Mouse (Mus musculus): Measurements from ENCODE around the gene Stxbp4. TPM values are rescaled to one million over a fixed set of nuclear protein-coding genes. Genes with fewer than 3 reads are reported as not detected.

The Stxbp4 gene
- polyA plus RNA-seq, 1 experiment from 2014 or later: 36.5 TPM

DNA sequence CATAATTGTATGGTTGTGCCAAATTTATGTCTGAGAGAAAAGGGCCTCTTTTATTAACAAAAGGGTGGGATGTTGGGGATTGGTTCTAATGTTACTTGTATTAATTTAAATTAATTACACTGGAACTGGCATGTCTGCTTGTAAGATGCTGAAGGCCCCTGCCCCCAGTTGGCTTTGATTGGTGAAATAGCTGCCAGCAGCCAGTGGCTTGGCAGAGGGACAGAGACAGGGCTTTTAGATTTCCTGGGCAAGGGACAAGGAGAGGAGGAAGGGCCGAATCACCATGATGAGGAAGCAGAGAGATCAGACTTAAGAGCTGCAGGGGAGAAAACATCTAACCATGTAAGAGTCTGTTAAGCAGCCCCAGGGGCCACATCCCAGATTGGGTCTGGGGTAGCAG lies 46.9 kb downstream of the Stxbp4 start:
- 94% methylated on average over 1 of the region's 1 CpGs for WGBS
- H3K27me3 ChIP-seq: no peaks in the 10 kb centered on the region
- H3K4me2 ChIP-seq (replicated peaks): no peak overlapping the region
- H3K27ac ChIP-seq: no peak overlapping the region
- H3K4me1 ChIP-seq: no peaks in the 10 kb centered on the region
- no peak overlapping the region for H3K9ac ChIP-seq
- ATAC-seq (ENCODE audit: low FRiP score, low read depth): no peak
- no peak overlapping the region for H3K4me3 ChIP-seq
- 0 out of 2 replicates have a peak, but pooled peaks cover 3% of the 10 kb centered on the region for H3K9me3 ChIP-seq
- peaks cover 52% of the 10 kb centered on the region for H3K36me3 ChIP-seq

DNA sequence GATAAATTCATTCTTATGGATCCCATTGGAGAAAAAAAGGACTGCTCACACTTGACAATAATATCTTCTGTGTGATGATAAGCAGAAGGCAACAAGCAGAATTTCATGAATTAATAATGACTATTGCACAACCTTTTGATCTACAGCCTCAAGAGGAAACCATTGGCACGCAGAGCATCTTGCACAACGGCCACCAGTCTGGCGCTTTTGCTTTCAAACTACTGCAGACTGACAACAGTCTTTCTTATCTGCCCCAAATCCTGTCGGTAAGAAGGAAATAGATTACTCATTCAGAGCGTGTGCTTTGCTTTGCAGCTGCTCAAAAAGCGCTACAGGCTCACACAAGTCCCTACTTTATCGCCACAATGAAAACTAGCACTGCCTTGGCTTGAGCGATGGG lies 51.7 kb downstream of the Stxbp4 start:
- Histone ChIP-seq H3K4me3 (no peak overlapping the region), H3K9ac (no peak overlapping the region), H3K4me1 (no peaks in the 10 kb centered on the region), H3K36me3 (peaks cover 43% of the 10 kb centered on the region), H3K27ac (no peak overlapping the region), H3K4me2 (replicated peaks) (no peak overlapping the region), H3K27me3 (no peaks in the 10 kb centered on the region), H3K9me3 (peaks cover 3% of the 10 kb centered on the region; the same call in 1 of the 2 replicates)
- 96% methylated on average over 8 of the region's 8 CpGs for WGBS
- ATAC-seq (ENCODE audit: low FRiP score, low read depth): no peak

DNA sequence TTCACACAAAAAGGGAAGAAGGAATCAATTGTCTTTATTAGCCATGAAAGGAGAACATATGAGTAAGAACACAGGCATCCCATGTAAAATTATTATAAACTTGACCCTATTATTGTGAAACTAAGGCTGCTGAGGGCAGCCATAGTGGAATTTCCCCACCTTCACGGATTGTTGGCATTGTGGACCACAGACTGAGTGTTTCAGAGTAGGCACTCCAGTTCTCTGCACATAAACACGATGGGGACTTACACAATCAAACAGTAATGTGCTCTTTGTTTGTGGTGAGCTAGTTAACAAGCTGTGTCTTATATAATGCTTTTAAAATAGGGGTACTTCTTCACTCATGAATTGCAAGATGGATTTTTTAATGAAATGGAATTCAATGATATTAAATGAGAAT lies 52.1 kb downstream of the Stxbp4 start:
- Histone ChIP-seq H3K9me3 (peaks cover 3% of the 10 kb centered on the region; the same call in 1 of the 2 replicates), H3K9ac (no peak overlapping the region), H3K27me3 (no peaks in the 10 kb centered on the region), H3K4me3 (no peak overlapping the region), H3K4me2 (replicated peaks) (no peak overlapping the region), H3K4me1 (no peaks in the 10 kb centered on the region), H3K27ac (no peak overlapping the region), H3K36me3 (peaks cover 39% of the 10 kb centered on the region)
- ATAC-seq (ENCODE audit: low FRiP score, low read depth): no peak
- 89% methylated on average over 2 of the region's 2 CpGs for WGBS

DNA sequence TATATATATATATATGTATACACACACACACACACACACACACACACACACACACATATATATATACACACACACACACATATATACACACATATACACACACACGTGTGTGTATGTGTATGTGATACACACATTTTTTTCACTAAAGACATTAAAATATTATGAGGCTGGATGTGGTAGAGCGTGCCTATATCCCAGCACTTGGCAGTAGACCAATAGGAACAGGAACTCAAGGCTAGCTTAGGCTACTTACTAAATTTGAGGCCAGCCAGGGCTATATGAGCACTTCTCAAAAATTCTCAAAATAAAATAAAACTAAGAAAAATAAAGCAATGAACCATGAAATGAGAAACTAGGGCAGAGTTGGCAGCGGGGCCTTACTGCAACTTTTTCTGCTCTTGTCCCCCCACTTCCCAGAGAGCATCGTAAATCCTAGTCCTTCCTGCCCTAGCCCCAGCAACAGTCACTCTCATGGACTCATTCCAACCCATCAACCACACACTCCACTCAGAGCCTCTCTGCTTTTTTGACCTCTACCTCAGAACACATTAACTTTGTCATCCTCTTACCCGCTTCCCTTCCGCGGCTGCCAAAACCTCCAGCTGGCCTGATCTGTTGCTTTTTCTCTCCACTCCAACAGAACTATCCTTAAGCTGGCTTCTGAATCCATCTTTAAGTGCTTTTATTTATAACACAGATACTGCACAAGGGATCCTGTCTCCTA lies 60.7 kb downstream of the Stxbp4 start:
- Histone ChIP-seq H3K9me3 (no peaks in the 10 kb centered on the region), H3K4me3 (no peak overlapping the region), H3K4me2 (replicated peaks) (no peak overlapping the region), H3K4me1 (no peaks in the 10 kb centered on the region), H3K27me3 (no peaks in the 10 kb centered on the region), H3K27ac (0 out of 2 replicates have a peak overlapping the region, but pooled peaks have one; percentile 3), H3K9ac (no peak overlapping the region), H3K36me3 (peaks cover 30% of the 10 kb centered on the region)
- WGBS: 84% methylated on average over 7 of the region's 7 CpGs
- ATAC-seq (ENCODE audit: low FRiP score, low read depth): no peak; the same call in 1 of the 2 replicates

DNA sequence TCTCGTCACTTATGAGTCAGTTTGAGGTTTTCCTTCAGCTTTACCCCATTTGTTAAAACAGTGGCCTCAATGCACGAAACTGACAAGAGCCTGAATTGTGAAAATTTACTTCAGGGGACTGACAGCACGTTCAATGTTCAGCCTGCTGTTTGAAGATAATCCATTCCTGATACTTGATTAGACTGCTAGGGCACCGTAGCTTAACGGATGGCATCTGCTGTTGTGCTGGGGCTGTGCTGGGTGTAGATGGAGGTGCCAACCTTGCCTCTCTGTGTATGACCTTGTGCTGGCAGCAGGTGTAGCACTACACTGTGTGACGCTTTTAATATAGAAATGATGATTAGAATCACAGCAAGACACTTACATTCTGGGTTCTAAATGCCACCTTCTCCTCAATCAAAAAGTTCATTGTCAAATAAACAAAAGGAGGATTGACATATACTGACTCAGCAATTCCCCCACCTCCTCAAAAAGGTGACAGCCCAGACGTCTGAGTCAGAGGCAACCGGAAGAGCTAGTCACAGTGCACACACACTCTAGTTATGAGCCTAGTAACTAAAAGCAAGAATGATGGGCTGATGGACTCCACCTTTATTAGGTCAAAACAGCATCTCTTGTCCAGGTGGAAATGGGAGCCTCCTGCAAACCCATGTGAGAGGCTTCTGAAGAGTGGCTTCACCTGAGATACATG lies 61.5 kb downstream of the Stxbp4 start:
- no peak for ATAC-seq (ENCODE audit: low FRiP score, low read depth)
- H3K27ac ChIP-seq: no peak overlapping the region
- WGBS: 91% methylated on average over 8 of the region's 8 CpGs
- H3K4me3 ChIP-seq: no peak overlapping the region
- H3K36me3 ChIP-seq: peaks cover 32% of the 10 kb centered on the region
- H3K4me2 ChIP-seq (replicated peaks): no peak overlapping the region
- no peaks in the 10 kb centered on the region for H3K27me3 ChIP-seq
- H3K4me1 ChIP-seq: no peaks in the 10 kb centered on the region
- H3K9ac ChIP-seq: no peak overlapping the region
- no peaks in the 10 kb centered on the region for H3K9me3 ChIP-seq

DNA sequence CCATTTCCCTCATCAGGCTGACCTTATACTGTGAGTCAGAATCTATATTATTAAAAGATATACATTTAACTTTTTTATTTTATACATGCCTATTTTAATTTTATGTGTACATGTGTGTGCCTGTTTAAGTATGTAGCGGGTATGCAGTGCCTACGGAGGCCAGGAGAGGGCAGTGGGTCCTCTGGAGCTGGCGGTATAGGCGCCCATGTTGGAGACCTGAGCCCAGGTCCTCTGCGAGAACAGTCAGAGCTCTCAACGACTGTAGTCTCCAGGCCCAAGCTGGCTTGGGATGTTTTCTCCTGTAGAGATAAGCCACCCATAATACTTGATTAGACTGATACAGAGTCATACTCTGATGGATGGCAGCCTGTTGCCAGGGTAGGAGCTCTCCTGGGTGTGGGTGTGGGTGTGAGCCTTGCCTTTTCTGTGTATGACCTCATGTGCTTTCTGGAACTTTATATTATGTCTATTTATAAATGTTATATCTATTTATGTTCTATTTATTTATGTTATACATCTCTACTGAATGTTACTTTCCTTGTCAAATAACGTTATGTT lies 62.3 kb downstream of the Stxbp4 start:
- Histone ChIP-seq H3K27me3 (no peaks in the 10 kb centered on the region), H3K27ac (no peak overlapping the region), H3K4me3 (no peak overlapping the region), H3K9ac (no peak overlapping the region), H3K9me3 (no peaks in the 10 kb centered on the region), H3K36me3 (peaks cover 39% of the 10 kb centered on the region), H3K4me1 (no peaks in the 10 kb centered on the region), H3K4me2 (replicated peaks) (no peak overlapping the region)
- WGBS: 95% methylated on average over 7 of the region's 7 CpGs
- no peak for ATAC-seq (ENCODE audit: low FRiP score, low read depth)

DNA sequence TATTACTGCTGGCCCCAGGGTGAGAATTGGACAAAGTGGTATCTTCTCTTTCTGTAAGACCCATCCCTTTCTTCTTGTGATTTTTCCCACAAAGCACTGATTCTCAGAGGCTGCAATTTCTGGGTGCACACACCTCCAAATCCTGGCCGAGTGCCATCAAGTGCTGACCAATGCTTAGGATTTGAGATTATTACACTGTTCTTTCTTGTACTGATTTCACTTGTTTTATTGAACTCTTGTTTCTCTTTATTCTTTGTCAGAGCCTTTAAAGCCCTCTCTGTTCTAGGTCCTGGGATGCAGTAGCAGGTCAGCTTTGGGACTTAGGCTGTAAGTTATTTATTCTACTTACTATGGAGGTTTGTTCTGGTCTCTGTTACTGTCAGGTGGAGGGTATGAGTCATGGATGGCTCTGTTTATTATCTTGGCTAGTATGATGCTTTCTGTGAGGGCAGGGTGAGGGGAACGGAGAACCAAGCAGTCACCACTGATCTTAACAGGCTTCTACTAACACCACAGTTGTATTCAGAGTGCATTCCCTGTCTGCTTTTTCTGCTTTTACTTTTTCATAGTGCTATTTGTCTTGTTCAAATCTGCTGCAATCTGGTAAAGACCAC lies 67.1 kb downstream of the Stxbp4 start:
- 84% methylated on average over 2 of the region's 2 CpGs for WGBS
- Histone ChIP-seq H3K4me2 (replicated peaks) (no peak overlapping the region), H3K4me3 (no peak overlapping the region), H3K36me3 (peaks cover 49% of the 10 kb centered on the region), H3K27ac (no peak overlapping the region), H3K9ac (no peak overlapping the region), H3K9me3 (no peaks in the 10 kb centered on the region), H3K4me1 (no peaks in the 10 kb centered on the region), H3K27me3 (no peaks in the 10 kb centered on the region)
- no peak for ATAC-seq (ENCODE audit: low FRiP score, low read depth)

DNA sequence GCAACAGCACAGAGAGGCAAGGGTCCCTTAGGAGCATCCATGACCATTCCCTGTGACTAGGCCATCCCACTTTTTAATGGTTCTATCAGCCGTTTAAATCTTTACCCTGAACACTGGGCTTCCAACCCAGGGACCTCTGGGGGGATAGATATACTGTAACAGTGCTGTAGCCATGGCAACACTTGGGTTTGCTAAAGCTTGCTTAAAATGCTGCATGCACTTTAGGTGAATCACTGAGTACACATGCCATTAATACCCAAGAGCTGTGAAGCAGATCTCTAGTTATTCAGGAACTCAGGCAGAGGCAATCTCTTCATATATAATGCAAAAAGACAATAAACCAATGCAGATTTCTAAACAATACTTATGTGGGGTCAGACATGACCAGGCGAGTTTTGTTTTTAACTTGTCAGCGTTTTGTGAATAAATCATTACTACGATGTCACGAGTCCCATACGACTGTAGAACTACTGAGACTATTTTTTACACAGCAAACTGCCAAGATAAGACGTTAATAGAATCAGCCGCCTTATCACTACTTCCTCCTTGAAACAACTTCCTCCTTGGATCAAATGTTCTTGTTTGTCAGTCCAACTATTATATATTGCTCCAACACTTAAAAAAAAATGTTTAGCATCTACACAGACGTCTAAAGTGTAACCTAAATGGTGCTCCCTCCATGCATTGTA lies 79.4 kb downstream of the Stxbp4 start:
- Histone ChIP-seq H3K9me3 (no peaks in the 10 kb centered on the region), H3K4me3 (no peak overlapping the region), H3K27ac (no peak overlapping the region), H3K9ac (no peak overlapping the region), H3K36me3 (peaks cover 8% of the 10 kb centered on the region), H3K27me3 (no peaks in the 10 kb centered on the region), H3K4me1 (no peaks in the 10 kb centered on the region), H3K4me2 (replicated peaks) (no peak overlapping the region)
- no peak for ATAC-seq (ENCODE audit: low FRiP score, low read depth)
- 81% methylated on average over 9 of the region's 9 CpGs for WGBS

DNA sequence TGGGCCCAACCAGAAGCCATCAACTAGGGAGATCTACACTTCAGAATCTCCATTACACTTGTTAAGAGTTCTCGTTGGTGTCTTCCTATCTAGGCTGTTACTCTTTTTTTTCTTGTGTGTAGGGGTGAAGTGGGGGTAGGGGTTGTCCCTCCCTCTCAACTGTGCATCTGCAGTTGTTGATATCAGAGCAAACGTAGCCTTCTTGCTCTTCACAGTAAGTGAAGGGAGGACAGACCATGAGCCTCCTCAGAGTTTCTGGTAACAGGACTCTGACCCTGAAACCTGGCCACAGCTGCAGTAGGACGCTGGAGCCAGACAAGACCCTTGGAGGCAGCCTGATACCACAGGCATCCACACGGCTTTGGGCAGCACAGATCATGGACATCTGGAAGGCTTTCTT lies 81.4 kb downstream of the Stxbp4 start:
- ATAC-seq (ENCODE audit: low FRiP score, low read depth): no peak
- Histone ChIP-seq H3K4me2 (replicated peaks) (no peak overlapping the region), H3K4me1 (no peaks in the 10 kb centered on the region), H3K27me3 (no peaks in the 10 kb centered on the region), H3K9me3 (no peaks in the 10 kb centered on the region), H3K27ac (no peak overlapping the region), H3K9ac (no peak overlapping the region), H3K36me3 (peaks cover 4% of the 10 kb centered on the region), H3K4me3 (no peak overlapping the region)
- WGBS: 80% methylated on average over 4 of the region's 4 CpGs

DNA sequence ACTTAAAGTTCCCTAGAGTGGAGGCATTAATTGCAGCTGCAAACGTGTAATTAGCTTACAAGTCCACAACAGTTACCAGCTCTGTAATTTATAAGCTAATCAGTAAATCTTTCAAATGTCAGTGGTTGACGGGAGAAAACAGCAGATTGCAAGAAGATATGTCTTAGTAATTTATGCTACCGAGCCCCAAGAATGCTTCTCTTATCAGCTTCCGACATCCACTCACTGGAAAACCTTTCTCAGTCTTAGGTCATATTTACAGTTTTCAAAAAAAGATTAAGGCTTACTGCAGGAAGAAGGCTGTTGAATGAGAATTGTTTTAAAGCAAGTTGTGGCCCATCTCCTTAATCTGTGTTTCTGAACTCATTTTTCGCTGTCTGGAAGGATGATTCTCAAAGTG lies 83.9 kb downstream of the Stxbp4 start:
- Histone ChIP-seq H3K9ac (no peak overlapping the region), H3K4me1 (no peaks in the 10 kb centered on the region), H3K9me3 (no peaks in the 10 kb centered on the region), H3K36me3 (0 out of 2 replicates have a peak, but pooled peaks cover 2% of the 10 kb centered on the region), H3K4me2 (replicated peaks) (no peak overlapping the region), H3K27me3 (no peaks in the 10 kb centered on the region), H3K4me3 (no peak overlapping the region), H3K27ac (no peak overlapping the region)
- no peak for ATAC-seq (ENCODE audit: low FRiP score, low read depth)
- WGBS: 61% methylated on average over 5 of the region's 5 CpGs

DNA sequence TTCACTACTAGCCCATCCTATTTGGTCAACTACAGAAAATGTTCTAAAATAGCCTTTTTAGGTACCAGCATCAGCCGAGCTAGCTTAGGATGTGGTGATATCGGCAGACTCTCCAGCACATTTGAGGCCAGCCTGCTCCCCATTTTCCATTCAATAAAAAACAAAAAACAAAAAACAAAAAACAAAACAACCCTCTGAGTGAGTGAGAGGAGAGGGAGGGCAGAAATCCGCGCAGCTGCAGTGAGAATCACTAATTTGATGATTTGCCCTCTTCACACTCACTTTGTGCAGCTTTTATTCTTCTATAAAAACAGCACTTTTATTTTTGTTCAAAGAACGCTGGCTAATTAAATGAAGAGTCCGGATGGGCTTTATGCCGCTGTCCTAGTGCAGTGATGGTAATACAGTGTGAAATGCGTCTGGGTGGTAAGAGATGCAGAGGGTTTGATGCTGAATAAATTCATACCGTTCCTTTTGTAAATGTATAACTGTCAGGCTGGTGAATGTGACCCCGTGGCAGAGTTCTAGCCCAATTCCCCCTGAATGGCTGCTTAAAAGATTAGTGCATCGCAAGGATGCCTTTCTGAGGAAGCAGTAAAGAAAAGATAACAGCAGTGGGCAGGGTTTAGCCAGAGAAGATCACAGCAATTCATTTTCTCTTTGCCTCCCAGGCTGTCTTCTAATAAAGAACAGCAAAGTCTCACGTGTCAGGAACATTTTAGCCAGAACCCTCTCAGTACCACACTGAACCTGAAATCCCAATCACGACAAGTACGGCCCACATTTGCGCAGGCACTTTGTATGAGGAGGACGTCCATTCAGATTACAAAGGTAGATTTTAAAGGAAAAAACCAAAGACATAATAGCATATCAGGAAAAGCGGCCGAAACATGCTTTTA lies 85.3 kb downstream of the Stxbp4 start:
- no peak overlapping the region for H3K4me2 ChIP-seq (replicated peaks)
- H3K4me1 ChIP-seq: no peaks in the 10 kb centered on the region
- no peak overlapping the region for H3K4me3 ChIP-seq
- no peaks in the 10 kb centered on the region for H3K9me3 ChIP-seq
- H3K9ac ChIP-seq: no peak overlapping the region
- peaks cover 9% of the 10 kb centered on the region; the same call in 1 of the 2 replicates for H3K36me3 ChIP-seq
- ATAC-seq (ENCODE audit: low FRiP score, low read depth): no peak
- WGBS: 79% methylated on average over 18 of the region's 18 CpGs
- H3K27me3 ChIP-seq: no peaks in the 10 kb centered on the region
- no peak overlapping the region for H3K27ac ChIP-seq

Measured in limb, embryonic 13.5 days (tissue).